Mouse (Mus musculus) neural tube, embryonic 11.5 days (tissue): ENCODE results near the gene Gbgt1. TPM values are rescaled to one million over a fixed set of nuclear protein-coding genes. Genes with fewer than 3 reads are reported as not detected.

Experiments used
- ATAC-seq: fragments of 200-750 bp; cut with Nextera tagmentation; 2 replicates; pipeline ENCODE4 v1.8.0; 2017; ENCODE audit warnings: moderate number of reproducible peaks, mild to moderate bottlenecking, moderate TSS enrichment, moderate library complexity; ENCODE audit not compliant: insufficient read depth, low FRiP score, low TSS enrichment
- DNase-seq: peaks from one replicate; pipeline ENCODE4 v3.0.0-alpha.2; 2015; ENCODE audit warnings: low spot score
- H3K27ac ChIP-seq: fragments of 300-500 bp; sonication (generic); 2 replicates; pipeline ENCODE4 v1.5.1; 2014; ENCODE audit warnings: low read depth, mild to moderate bottlenecking, low read length
- H3K27me3 ChIP-seq: fragments of 300-500 bp; sonication (generic); 2 replicates; pipeline ENCODE4 v1.6.1; 2014; ENCODE audit warnings: mild to moderate bottlenecking, low read length, mixed read lengths; ENCODE audit not compliant: control insufficient read depth, insufficient read depth
- H3K36me3 ChIP-seq: fragments of 300-500 bp; sonication (generic); 2 replicates; pipeline ENCODE4 v1.6.1; 2014; ENCODE audit warnings: mild to moderate bottlenecking, low read length, moderate library complexity, mixed read lengths; ENCODE audit not compliant: control insufficient read depth, insufficient read depth
- H3K4me1 ChIP-seq: fragments of 300-500 bp; sonication (generic); 2 replicates; pipeline ENCODE4 v1.6.1; 2014; ENCODE audit warnings: low read length, mixed read lengths; ENCODE audit not compliant: control insufficient read depth, insufficient read depth
- H3K4me2 ChIP-seq: fragments of 300-500 bp; sonication (generic); 2 replicates; pipeline ENCODE4 v1.6.1; 2014; ENCODE audit warnings: low read depth, mild to moderate bottlenecking, moderate library complexity
- H3K4me3 ChIP-seq: fragments of 300-500 bp; sonication (generic); 2 replicates; pipeline ENCODE4 v1.5.1; 2014; ENCODE audit warnings: low read depth, low read length
- H3K9ac ChIP-seq: fragments of 300-500 bp; sonication (generic); 2 replicates; pipeline ENCODE4 v1.6.1; 2014; ENCODE audit warnings: mild to moderate bottlenecking, low read length
- H3K9me3 ChIP-seq: fragments of 300-500 bp; sonication (generic); 2 replicates; pipeline ENCODE4 v1.6.1; 2016; ENCODE audit warnings: low read length; ENCODE audit not compliant: control insufficient read depth
- WGBS: fragments of 180-500 bp; shearing (Covaris S2); extraction: QIAGEN DNeasy Blood & Tissue Kit; methylation state at CpG from one replicate; pipeline ENCODE4 v1.1.7; 2014; 5-methylcytosine and 5-hydroxymethylcytosine counted together
- polyA plus RNA-seq: library from polyadenylated mRNA; unstranded; fragments of >200 nt; fragmentation: Nextera tagmentation; extraction: Ambion mirVana; gene quantifications from 2 replicates; pipeline ENCODE4 v1.2.1, GENCODE M21; 2014

Gbgt1 gene
- polyA plus RNA-seq, 1 experiment from 2014 or later: not detected

GRCm38 (mm10) chr2:28537634-28537920 is 40.9 kb downstream of the Gbgt1 start:
- Histone ChIP-seq H3K9ac (no peak overlapping the region), H3K9me3 (no peaks in the 10 kb centered on the region), H3K27ac (no peak overlapping the region), H3K27me3 (no peaks in the 10 kb centered on the region), H3K4me3 (no peak overlapping the region), H3K4me1 (peaks cover 71% of the 10 kb centered on the region), H3K4me2 (no peak overlapping the region), H3K36me3 (no peaks in the 10 kb centered on the region)
- no peak for ATAC-seq
- 59% methylated on average over 4 of the region's 4 CpGs for WGBS
- no peak for DNase-seq

GRCm38 (mm10) chr2:28537995-28538816 is 41.5 kb downstream of the Gbgt1 start:
- Histone ChIP-seq H3K4me1 (peaks cover 64% of the 10 kb centered on the region), H3K27ac (peak overlapping the region; percentile 74; the same call in 1 of the 2 replicates), H3K36me3 (0 out of 2 replicates have a peak, but pooled peaks cover 2% of the 10 kb centered on the region), H3K9ac (no peak overlapping the region), H3K4me2 (no peak overlapping the region), H3K27me3 (no peaks in the 10 kb centered on the region), H3K9me3 (no peaks in the 10 kb centered on the region), H3K4me3 (no peak overlapping the region)
- ATAC-seq (no peak), DNase-seq (no peak)
- WGBS: 70% methylated on average over 8 of the region's 8 CpGs

GRCm38 (mm10) chr2:28538817-28539128 is 42.1 kb downstream of the Gbgt1 start:
- ATAC-seq: no peak
- H3K9me3 ChIP-seq: no peaks in the 10 kb centered on the region
- peaks cover 59% of the 10 kb centered on the region for H3K4me1 ChIP-seq

DNA sequence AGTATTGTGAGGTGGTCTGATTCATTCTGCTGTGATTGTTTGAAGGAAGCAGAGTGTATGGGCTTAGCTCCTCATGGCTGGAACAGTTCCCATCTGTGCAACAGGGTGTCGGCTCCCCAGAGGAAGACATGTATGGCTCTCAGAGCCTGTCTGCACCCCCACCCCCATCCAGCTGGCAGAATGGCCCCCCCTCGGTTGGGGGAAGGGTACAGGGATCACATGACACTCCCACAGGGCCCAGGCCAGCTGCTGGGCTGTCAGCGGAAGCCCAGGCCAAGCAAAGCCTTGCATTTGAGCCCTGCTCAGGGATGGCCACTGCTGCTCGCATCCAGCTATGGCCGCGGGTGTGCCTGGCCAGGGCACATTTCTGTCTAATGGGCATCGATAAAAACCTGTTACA is 42.5 kb downstream of the Gbgt1 start:
- Histone ChIP-seq H3K4me1 (peaks cover 54% of the 10 kb centered on the region), H3K4me3 (no peak overlapping the region), H3K27ac (peak overlapping the region; percentile 74), H3K27me3 (no peaks in the 10 kb centered on the region), H3K9me3 (no peaks in the 10 kb centered on the region), H3K36me3 (peaks cover 7% of the 10 kb centered on the region), H3K4me2 (no peak overlapping the region), H3K9ac (no peak overlapping the region)
- ATAC-seq (peak; percentile 63; the same call in 1 of the 2 replicates), DNase-seq (peak; percentile 60)
- WGBS: 43% methylated on average over 7 of the region's 7 CpGs

More at GRCm38 (mm10) chr2:28538817-28539128, 42.1 kb downstream of the Gbgt1 start:
- no peak for DNase-seq
- H3K4me2 ChIP-seq: no peak overlapping the region
- peaks cover 4% of the 10 kb centered on the region for H3K36me3 ChIP-seq
- peak overlapping the region; percentile 74; the same call in 1 of the 2 replicates for H3K27ac ChIP-seq
- H3K9ac ChIP-seq: no peak overlapping the region
- H3K4me3 ChIP-seq: no peak overlapping the region
- 18% methylated on average over 1 of the region's 1 CpGs for WGBS
- H3K27me3 ChIP-seq: no peaks in the 10 kb centered on the region

GRCm38 (mm10) chr2:28539949-28540348 is 43.3 kb downstream of the Gbgt1 start:
- Histone ChIP-seq H3K9ac (no peak overlapping the region), H3K36me3 (peaks cover 11% of the 10 kb centered on the region), H3K4me1 (peaks cover 47% of the 10 kb centered on the region), H3K4me2 (no peak overlapping the region), H3K4me3 (no peak overlapping the region), H3K27me3 (no peaks in the 10 kb centered on the region), H3K9me3 (no peaks in the 10 kb centered on the region), H3K27ac (no peak overlapping the region)
- no peak for DNase-seq
- WGBS: 82% methylated on average over 2 of the region's 2 CpGs
- ATAC-seq: no peak

GRCm38 (mm10) chr2:28540587-28541227 is 44.0 kb downstream of the Gbgt1 start:
- ATAC-seq: no peak
- 83% methylated on average over 8 of the region's 8 CpGs for WGBS
- Histone ChIP-seq H3K27me3 (no peaks in the 10 kb centered on the region), H3K9me3 (no peaks in the 10 kb centered on the region), H3K4me1 (peaks cover 39% of the 10 kb centered on the region), H3K36me3 (peaks cover 13% of the 10 kb centered on the region), H3K4me2 (no peak overlapping the region), H3K9ac (no peak overlapping the region), H3K27ac (no peak overlapping the region), H3K4me3 (no peak overlapping the region)
- no peak for DNase-seq

DNA sequence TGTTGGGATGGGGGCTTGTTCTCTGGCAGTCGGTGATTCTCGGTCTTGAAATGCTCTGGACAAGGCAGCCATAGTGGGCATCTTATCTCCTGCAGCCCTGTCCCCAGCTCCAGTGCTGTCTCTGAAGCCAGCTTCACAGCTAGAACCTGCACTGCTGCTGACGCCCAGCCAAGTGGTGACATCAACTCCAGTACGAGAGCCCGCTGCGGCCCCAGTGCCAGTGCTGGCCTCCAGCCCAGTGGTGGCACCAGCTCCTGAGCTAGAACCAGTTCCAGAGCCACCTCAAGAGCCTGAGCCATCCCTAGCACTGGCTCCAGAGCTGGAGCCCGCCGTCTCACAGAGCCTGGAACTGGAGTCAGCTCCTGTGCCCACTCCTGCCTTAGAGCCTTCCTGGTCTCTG is 47.2 kb downstream of the Gbgt1 start:
- Histone ChIP-seq H3K9me3 (no peaks in the 10 kb centered on the region), H3K4me1 (peaks cover 14% of the 10 kb centered on the region), H3K27ac (no peak overlapping the region), H3K4me3 (no peak overlapping the region), H3K9ac (no peak overlapping the region), H3K27me3 (no peaks in the 10 kb centered on the region), H3K36me3 (peaks cover 18% of the 10 kb centered on the region), H3K4me2 (no peak overlapping the region)
- DNase-seq: no peak
- ATAC-seq: no peak
- WGBS: 92% methylated on average over 8 of the region's 8 CpGs

GRCm38 (mm10) chr2:28545976-28546375 is 49.3 kb downstream of the Gbgt1 start:
- H3K9me3 ChIP-seq: no peaks in the 10 kb centered on the region
- no peaks in the 10 kb centered on the region for H3K4me1 ChIP-seq
- ATAC-seq (no peak), DNase-seq (no peak)
- no peaks in the 10 kb centered on the region for H3K27me3 ChIP-seq
- no peak overlapping the region for H3K9ac ChIP-seq
- no peak overlapping the region for H3K4me3 ChIP-seq
- peaks cover 31% of the 10 kb centered on the region for H3K36me3 ChIP-seq
- H3K27ac ChIP-seq: no peak overlapping the region
- H3K4me2 ChIP-seq: no peak overlapping the region

DNA sequence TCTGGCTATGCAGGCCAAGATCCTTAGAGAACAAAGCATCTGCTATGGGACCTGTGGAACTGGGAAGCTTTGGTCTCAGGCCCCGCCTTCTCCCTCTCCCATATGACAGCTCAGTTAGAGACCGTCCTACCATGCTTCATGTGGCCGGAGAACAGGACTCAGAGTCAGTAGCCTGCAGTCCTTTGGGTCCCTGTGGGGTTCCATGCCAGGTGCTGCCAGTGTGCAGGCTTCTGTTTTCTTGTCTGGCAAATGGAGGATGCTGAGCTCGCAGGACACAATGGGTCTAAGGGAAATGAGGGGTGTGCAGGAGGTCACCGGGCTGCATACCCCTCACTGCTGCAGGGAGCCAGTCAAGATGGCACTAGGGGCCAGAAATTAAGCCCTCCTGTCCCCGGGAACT is 49.9 kb downstream of the Gbgt1 start:
- Histone ChIP-seq H3K27ac (no peak overlapping the region), H3K4me1 (no peaks in the 10 kb centered on the region), H3K36me3 (peaks cover 31% of the 10 kb centered on the region), H3K27me3 (no peaks in the 10 kb centered on the region), H3K4me3 (no peak overlapping the region), H3K4me2 (no peak overlapping the region), H3K9ac (no peak overlapping the region), H3K9me3 (no peaks in the 10 kb centered on the region)
- WGBS: 88% methylated on average over 6 of the region's 6 CpGs
- ATAC-seq: no peak
- no peak for DNase-seq
